Mouse (Mus musculus): ENCODE measurements at regions not wholly inside any gene's neighbourhood (a gene's known extent, or its start where the extent isn't known, plus 50 kb on each side); places are given as distances from the start of the nearest gene placed in this dataset.
A peak's percentile ranks its signal among the peaks of the same experiment; 100 is the strongest.

DNA sequence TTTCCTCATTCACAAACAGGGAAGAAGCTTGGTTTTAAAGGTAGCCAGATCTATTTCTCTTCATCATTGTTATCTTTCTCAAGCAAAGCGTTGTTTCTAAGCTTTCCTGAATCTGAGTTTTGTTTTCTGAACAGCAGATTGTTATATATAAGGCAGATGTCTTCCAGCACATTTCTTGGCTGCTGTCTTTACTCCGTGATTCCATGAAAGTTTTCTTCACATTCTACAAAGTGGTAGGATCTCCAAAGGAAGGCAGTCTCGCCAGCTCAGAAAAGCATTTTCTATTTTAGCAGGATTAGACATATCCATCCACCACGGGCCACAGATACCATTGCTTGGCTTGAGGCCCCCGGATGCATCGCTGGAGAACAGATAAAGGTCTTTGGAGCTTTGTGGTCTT lies 171.2 kb upstream of the Gdnf start:
- Histone ChIP-seq H3K9me3 (ENCODE audit: control insufficient read depth, low read depth, low read length) (no peaks in the 10 kb centered on the region), H3K4me2 (replicated peaks; ENCODE audit: low read depth, low read length) (no peak overlapping the region), H3K27me3 (ENCODE audit: control insufficient read depth, insufficient read depth, low read length) (no peaks in the 10 kb centered on the region), H3K27ac (ENCODE audit: low read length) (peak overlapping the region; percentile 18; the same call in 1 of the 2 replicates), H3K4me1 (ENCODE audit: control insufficient read depth, insufficient read depth, low read length) (peaks cover 4% of the 10 kb centered on the region; the same call in 1 of the 2 replicates), H3K36me3 (ENCODE audit: control insufficient read depth, insufficient read depth, low read length) (no peaks in the 10 kb centered on the region), H3K4me3 (ENCODE audit: low read depth, low read length) (no peak overlapping the region), H3K9ac (replicated peaks; ENCODE audit: low read depth, low read length) (no peak overlapping the region)
- no peak for ATAC-seq (ENCODE audit: insufficient number of reproducible peaks, insufficient read depth, low FRiP score, low read depth)
- 56% methylated on average over 6 of the region's 6 CpGs for WGBS

DNA sequence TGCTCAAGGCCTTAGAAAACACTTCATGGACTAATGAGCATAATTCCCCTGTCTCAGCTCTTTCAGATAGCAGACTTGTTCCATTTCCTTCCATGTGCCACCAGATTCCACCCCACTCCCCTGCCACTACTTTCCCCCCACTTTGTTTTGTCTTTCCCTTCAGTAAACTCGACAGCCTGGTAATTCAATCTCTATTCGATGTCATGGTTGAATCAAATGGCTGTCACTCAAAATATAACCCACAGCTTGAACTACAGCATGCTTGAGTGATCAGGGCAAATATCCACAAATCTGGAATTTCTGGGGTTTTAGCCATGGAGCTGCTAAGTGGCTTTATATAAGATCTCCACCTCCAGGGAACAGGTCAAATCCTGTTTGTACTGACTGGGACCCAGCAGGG lies 168.6 kb upstream of the Gdnf start:
- H3K4me1 ChIP-seq (ENCODE audit: control insufficient read depth, insufficient read depth, low read length), result no peaks in the 10 kb centered on the region
- no peak overlapping the region for H3K4me3 ChIP-seq (ENCODE audit: low read depth, low read length)
- no peak overlapping the region for H3K9ac ChIP-seq (replicated peaks; ENCODE audit: low read depth, low read length)
- no peak for ATAC-seq (ENCODE audit: insufficient number of reproducible peaks, insufficient read depth, low FRiP score, low read depth)
- no peak overlapping the region for H3K4me2 ChIP-seq (replicated peaks; ENCODE audit: low read depth, low read length)
- H3K27me3 ChIP-seq (ENCODE audit: control insufficient read depth, insufficient read depth, low read length), result no peaks in the 10 kb centered on the region
- H3K36me3 ChIP-seq (ENCODE audit: control insufficient read depth, insufficient read depth, low read length), result no peaks in the 10 kb centered on the region
- no peaks in the 10 kb centered on the region for H3K9me3 ChIP-seq (ENCODE audit: control insufficient read depth, low read depth, low read length)
- no peak overlapping the region for H3K27ac ChIP-seq (ENCODE audit: low read length)
- WGBS, result 66% methylated on average over 2 of the region's 2 CpGs

DNA sequence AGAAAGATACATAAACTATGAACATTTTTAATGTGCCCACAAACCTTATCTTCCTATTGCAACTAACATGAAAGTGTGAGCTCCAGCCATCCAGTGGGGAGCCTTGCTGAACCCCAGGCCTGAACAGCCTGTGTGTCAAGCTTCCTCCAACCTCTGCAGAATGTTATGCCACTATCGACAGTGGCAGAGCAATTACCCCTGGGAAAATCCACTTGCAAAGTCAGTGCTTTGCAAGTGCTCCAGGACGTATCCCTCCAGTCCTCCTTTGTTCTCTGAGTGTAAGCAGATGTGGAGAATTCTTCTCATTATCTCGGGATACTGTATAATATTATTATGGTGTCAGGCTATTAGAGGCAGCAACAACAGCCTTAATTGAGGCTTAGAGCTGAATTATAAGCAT lies 159.9 kb upstream of the Gdnf start:
- WGBS, result 45% methylated on average over 3 of the region's 3 CpGs
- no peak overlapping the region for H3K9ac ChIP-seq (replicated peaks; ENCODE audit: low read depth, low read length)

DNA sequence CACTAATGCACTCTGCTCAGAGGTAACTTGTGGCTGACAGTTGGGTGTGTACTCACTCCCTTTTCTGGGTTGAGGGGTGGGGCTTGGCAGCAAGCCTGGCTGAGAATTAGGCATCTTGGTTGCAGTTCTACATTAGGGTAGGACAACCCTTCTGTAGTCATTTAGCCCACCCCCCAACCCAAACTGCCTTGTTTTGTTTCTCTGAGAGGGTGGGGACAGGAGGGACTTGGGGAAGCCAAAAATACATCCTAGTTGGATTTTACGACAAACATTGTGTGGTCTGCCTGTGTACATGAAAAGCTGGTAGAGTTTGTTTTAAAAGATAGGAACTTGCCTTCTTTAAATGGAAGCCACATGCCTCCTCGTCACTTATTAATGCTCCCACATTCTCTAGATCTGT lies 146.8 kb upstream of the Gdnf start:
- no peak overlapping the region for H3K4me3 ChIP-seq (ENCODE audit: low read depth, low read length)
- no peaks in the 10 kb centered on the region for H3K27me3 ChIP-seq (ENCODE audit: control insufficient read depth, insufficient read depth, low read length)
- no peak overlapping the region for H3K27ac ChIP-seq (ENCODE audit: low read length)
- no peaks in the 10 kb centered on the region for H3K4me1 ChIP-seq (ENCODE audit: control insufficient read depth, insufficient read depth, low read length)
- H3K4me2 ChIP-seq (replicated peaks; ENCODE audit: low read depth, low read length), result no peak overlapping the region
- no peak for ATAC-seq (ENCODE audit: insufficient number of reproducible peaks, insufficient read depth, low FRiP score, low read depth)
- H3K36me3 ChIP-seq (ENCODE audit: control insufficient read depth, insufficient read depth, low read length), result no peaks in the 10 kb centered on the region
- no peak overlapping the region for H3K9ac ChIP-seq (replicated peaks; ENCODE audit: low read depth, low read length)
- H3K9me3 ChIP-seq (ENCODE audit: control insufficient read depth, low read depth, low read length), result no peaks in the 10 kb centered on the region
- WGBS, result 56% methylated on average over 2 of the region's 2 CpGs

More for the DNA sequence above, 159.9 kb upstream of the Gdnf start:
- ATAC-seq (ENCODE audit: insufficient number of reproducible peaks, insufficient read depth, low FRiP score, low read depth), result no peak
- Histone ChIP-seq H3K36me3 (ENCODE audit: control insufficient read depth, insufficient read depth, low read length) (no peaks in the 10 kb centered on the region), H3K4me2 (replicated peaks; ENCODE audit: low read depth, low read length) (no peak overlapping the region), H3K9me3 (ENCODE audit: control insufficient read depth, low read depth, low read length) (no peaks in the 10 kb centered on the region; the same call in 1 of the 2 replicates), H3K27ac (ENCODE audit: low read length) (no peak overlapping the region), H3K4me1 (ENCODE audit: control insufficient read depth, insufficient read depth, low read length) (no peaks in the 10 kb centered on the region), H3K4me3 (ENCODE audit: low read depth, low read length) (no peak overlapping the region), H3K27me3 (ENCODE audit: control insufficient read depth, insufficient read depth, low read length) (no peaks in the 10 kb centered on the region)

DNA sequence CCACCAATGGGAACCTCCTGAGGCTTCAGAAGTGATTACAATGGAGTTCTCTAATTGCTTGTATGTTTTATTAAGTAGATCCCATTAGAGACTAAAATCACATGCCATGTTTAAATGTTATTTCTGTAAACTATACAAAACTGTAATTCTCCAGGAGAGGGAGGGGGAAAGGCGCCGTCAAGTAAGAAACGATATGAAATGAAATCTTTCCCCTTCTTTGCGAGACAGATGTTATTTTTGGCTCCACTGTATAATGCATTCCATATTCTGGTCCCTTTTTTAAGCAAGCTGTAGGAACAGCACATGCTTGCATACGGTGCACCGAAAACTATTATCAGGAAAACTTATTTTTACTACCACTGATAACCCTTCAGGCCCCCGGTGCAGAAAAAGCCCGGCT lies 141.0 kb upstream of the Gdnf start:
- 64% methylated on average over 8 of the region's 8 CpGs for WGBS
- Histone ChIP-seq H3K27me3 (ENCODE audit: control insufficient read depth, insufficient read depth, low read length) (no peaks in the 10 kb centered on the region), H3K9me3 (ENCODE audit: control insufficient read depth, low read depth, low read length) (no peaks in the 10 kb centered on the region), H3K27ac (ENCODE audit: low read length) (no peak overlapping the region), H3K4me1 (ENCODE audit: control insufficient read depth, insufficient read depth, low read length) (no peaks in the 10 kb centered on the region), H3K4me2 (replicated peaks; ENCODE audit: low read depth, low read length) (no peak overlapping the region), H3K4me3 (ENCODE audit: low read depth, low read length) (no peak overlapping the region), H3K9ac (replicated peaks; ENCODE audit: low read depth, low read length) (no peak overlapping the region), H3K36me3 (ENCODE audit: control insufficient read depth, insufficient read depth, low read length) (no peaks in the 10 kb centered on the region)
- no peak for ATAC-seq (ENCODE audit: insufficient number of reproducible peaks, insufficient read depth, low FRiP score, low read depth)

DNA sequence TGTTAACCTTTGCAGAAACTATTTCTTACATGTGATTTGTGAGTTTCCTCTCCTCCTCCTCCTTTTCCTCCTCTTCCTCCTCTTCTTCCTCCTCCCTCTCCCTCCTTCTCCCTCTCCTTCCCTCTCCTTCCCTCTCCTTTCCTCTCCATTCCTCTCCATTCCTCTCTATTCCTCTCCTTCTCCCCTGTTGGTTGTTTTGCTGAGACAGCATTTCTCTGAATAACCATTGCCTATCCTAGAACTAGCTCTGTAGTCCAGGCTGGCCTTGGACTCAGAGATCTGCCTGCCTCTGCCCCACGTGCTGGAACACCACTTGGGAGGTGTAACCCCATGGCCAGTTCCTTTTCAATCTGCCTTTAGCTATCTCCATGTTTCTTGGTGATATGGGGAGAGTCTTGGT lies 133.7 kb upstream of the Gdnf start:
- Histone ChIP-seq H3K4me2 (replicated peaks; ENCODE audit: low read depth, low read length) (no peak overlapping the region), H3K9me3 (ENCODE audit: control insufficient read depth, low read depth, low read length) (no peaks in the 10 kb centered on the region; the same call in 1 of the 2 replicates), H3K9ac (replicated peaks; ENCODE audit: low read depth, low read length) (no peak overlapping the region), H3K4me1 (ENCODE audit: control insufficient read depth, insufficient read depth, low read length) (no peaks in the 10 kb centered on the region), H3K36me3 (ENCODE audit: control insufficient read depth, insufficient read depth, low read length) (no peaks in the 10 kb centered on the region), H3K27me3 (ENCODE audit: control insufficient read depth, insufficient read depth, low read length) (no peaks in the 10 kb centered on the region), H3K4me3 (ENCODE audit: low read depth, low read length) (no peak overlapping the region), H3K27ac (ENCODE audit: low read length) (no peak overlapping the region)
- ATAC-seq (ENCODE audit: insufficient number of reproducible peaks, insufficient read depth, low FRiP score, low read depth), result no peak
- WGBS, result 68% methylated on average over 1 of the region's 1 CpGs

DNA sequence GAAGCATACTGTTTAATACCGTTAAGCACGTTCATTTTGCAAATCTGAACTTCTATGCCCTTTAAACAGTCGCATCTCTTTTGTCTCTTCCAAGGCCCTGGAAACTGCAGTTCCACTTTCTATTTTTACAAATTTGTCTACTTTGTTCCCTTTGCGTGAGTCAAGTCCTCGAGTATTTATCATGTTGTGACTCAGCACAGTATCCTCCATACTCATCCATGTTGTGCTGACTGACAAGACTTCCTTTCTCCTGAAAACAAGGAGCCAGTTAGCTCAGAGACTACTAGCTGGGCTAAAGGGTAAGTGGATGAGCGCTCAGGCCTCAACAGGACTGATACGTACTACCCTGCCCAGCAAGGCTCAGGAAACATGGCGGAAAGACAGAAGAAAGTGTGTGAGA lies 131.9 kb upstream of the Gdnf start:
- Histone ChIP-seq H3K27me3 (ENCODE audit: control insufficient read depth, insufficient read depth, low read length) (no peaks in the 10 kb centered on the region), H3K9me3 (ENCODE audit: control insufficient read depth, low read depth, low read length) (no peaks in the 10 kb centered on the region; the same call in 1 of the 2 replicates), H3K27ac (ENCODE audit: low read length) (no peak overlapping the region), H3K9ac (replicated peaks; ENCODE audit: low read depth, low read length) (no peak overlapping the region), H3K4me2 (replicated peaks; ENCODE audit: low read depth, low read length) (no peak overlapping the region), H3K4me3 (ENCODE audit: low read depth, low read length) (no peak overlapping the region), H3K36me3 (ENCODE audit: control insufficient read depth, insufficient read depth, low read length) (no peaks in the 10 kb centered on the region), H3K4me1 (ENCODE audit: control insufficient read depth, insufficient read depth, low read length) (no peaks in the 10 kb centered on the region)
- WGBS, result 90% methylated on average over 8 of the region's 8 CpGs
- ATAC-seq (ENCODE audit: insufficient number of reproducible peaks, insufficient read depth, low FRiP score, low read depth), result no peak

DNA sequence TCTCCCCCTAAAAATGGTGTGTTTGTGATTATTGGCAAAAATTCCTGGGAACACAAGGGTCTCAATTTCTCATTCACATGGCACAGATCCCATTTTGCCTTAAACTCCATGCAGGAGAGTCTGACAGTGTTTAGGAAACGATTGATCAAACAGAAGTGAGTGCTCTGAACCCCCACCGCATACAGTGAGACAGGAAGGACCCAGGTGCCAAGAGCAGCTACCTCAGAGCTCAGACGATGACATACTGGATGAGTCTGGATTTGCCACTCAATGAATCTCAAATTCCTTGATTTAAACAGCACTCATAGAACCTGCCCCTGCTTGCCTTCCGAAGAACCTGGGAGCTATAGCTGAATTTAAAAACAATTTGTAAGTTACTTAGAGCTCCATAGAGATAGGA lies 129.6 kb upstream of the Gdnf start:
- Histone ChIP-seq H3K4me3 (ENCODE audit: low read depth, low read length) (no peak overlapping the region), H3K27ac (ENCODE audit: low read length) (no peak overlapping the region), H3K9me3 (ENCODE audit: control insufficient read depth, low read depth, low read length) (no peaks in the 10 kb centered on the region; the same call in 1 of the 2 replicates), H3K36me3 (ENCODE audit: control insufficient read depth, insufficient read depth, low read length) (no peaks in the 10 kb centered on the region), H3K27me3 (ENCODE audit: control insufficient read depth, insufficient read depth, low read length) (no peaks in the 10 kb centered on the region), H3K4me2 (replicated peaks; ENCODE audit: low read depth, low read length) (no peak overlapping the region), H3K9ac (replicated peaks; ENCODE audit: low read depth, low read length) (no peak overlapping the region), H3K4me1 (ENCODE audit: control insufficient read depth, insufficient read depth, low read length) (no peaks in the 10 kb centered on the region)
- 34% methylated on average over 4 of the region's 4 CpGs for WGBS
- no peak for ATAC-seq (ENCODE audit: insufficient number of reproducible peaks, insufficient read depth, low FRiP score, low read depth)

DNA sequence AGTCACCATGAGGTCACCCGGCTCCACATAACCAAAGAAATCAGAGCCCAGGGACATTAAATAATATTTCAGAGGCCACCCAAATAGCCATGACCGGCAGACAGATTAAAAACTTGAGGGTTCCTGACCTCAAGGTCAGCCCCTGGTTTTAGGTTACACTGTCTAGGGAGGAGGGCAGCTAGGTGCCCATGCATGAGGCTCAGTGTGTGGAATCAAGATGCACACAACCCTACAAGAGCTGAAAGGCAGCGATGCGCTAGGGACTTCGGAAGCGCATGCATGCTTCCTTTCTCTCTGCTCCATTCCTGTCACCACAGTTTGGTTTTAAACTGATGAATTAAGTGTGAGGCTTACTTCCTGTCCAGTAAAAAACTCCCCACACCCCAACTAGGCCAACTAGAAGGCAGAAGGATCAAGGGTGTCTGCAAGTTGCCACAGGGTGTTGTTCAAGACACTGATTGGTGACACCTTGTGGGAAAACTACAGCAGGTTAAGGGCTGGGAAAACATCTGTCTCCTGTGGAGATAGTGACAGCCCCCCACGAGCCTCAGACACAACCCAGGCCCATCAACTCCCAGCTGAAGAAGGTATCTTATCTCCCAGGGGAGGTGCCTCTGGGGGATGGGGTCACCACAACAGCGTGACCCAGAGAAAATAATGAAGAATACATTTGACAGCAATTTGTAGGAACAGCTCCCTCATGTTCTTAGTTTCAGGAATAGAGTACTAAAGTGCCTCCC lies 127.2 kb upstream of the Gdnf start:
- H3K4me1 ChIP-seq (ENCODE audit: control insufficient read depth, insufficient read depth, low read length), result no peaks in the 10 kb centered on the region
- 40% methylated on average over 8 of the region's 8 CpGs for WGBS
- no peak overlapping the region for H3K4me3 ChIP-seq (ENCODE audit: low read depth, low read length)
- no peaks in the 10 kb centered on the region for H3K36me3 ChIP-seq (ENCODE audit: control insufficient read depth, insufficient read depth, low read length)
- no peak overlapping the region for H3K4me2 ChIP-seq (replicated peaks; ENCODE audit: low read depth, low read length)
- H3K27ac ChIP-seq (ENCODE audit: low read length), result no peak overlapping the region
- H3K9me3 ChIP-seq (ENCODE audit: control insufficient read depth, low read depth, low read length), result no peaks in the 10 kb centered on the region
- no peaks in the 10 kb centered on the region for H3K27me3 ChIP-seq (ENCODE audit: control insufficient read depth, insufficient read depth, low read length)
- H3K9ac ChIP-seq (replicated peaks; ENCODE audit: low read depth, low read length), result no peak overlapping the region
- ATAC-seq (ENCODE audit: insufficient number of reproducible peaks, insufficient read depth, low FRiP score, low read depth), result no peak
